Mouse (Mus musculus) cortical plate, adult 2 months (tissue): ENCODE results near the gene Ankrd24.

Experiments used
- CTCF ChIP-seq: fragments of 200-500 bp; IDR thresholded peaks from 2 replicates; pipeline ENCODE4 v1.5.1; 2011; ENCODE audit warnings: mild to moderate bottlenecking, control low read depth, low read length; ENCODE audit not compliant: insufficient read depth; ENCODE audit errors: extremely low read depth
- POLR2A ChIP-seq: fragments of 200-500 bp; IDR thresholded peaks from 2 replicates; pipeline ENCODE4 v1.6.1; 2011; ENCODE audit warnings: mild to moderate bottlenecking, low read length, control low read depth; ENCODE audit not compliant: insufficient read depth; ENCODE audit errors: extremely low read depth

DNA sequence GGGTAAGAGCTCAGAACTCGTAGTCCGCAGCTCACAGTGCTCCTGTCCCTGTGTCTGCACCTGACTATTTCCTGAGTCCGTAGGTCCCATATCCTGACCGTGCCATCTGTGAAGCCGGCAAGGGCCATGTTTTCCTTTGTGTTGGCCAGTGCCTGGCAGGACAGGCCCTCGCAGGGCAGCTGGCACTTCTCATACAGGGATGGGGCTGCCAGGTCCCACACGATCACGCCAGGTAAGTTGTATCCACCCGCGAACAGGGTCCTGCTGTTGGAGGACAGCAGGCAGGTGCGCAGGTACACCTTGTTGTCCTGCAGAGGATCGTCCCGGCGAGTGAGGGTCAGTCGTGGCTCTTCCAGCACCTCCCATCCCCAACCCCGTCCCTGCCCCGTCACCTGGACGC is 34.4 kb upstream of the Ankrd24 start:
- TF ChIP-seq POLR2A = no peak
- TF ChIP-seq CTCF = no peak
